Mouse (Mus musculus): ENCODE data around the gene Fam187b. TPM values are rescaled to one million over a fixed set of nuclear protein-coding genes. Genes with fewer than 3 reads are reported as not detected.
A peak's percentile ranks its signal among the peaks of the same experiment; 100 is the strongest.

Gene Fam187b
- polyA plus RNA-seq, 1 experiment, result not detected

- H3K79me3 ChIP-seq (ENCODE audit: low read depth), result no peaks in the 10 kb centered on the region
- H3K79me2 ChIP-seq (ENCODE audit: control insufficient read depth, insufficient read depth), result no peaks in the 10 kb centered on the region
- no peak overlapping the region for H3ac ChIP-seq (ENCODE audit: control insufficient read depth, insufficient read length, low read depth)
- no peak overlapping the region for H3K4me3 ChIP-seq (ENCODE audit: insufficient read depth, poor library complexity, severe bottlenecking)
- no peak for TF ChIP-seq USF1 (IDR thresholded peaks at IDR 0.05; ENCODE audit: low read depth)
- TF ChIP-seq MYOG (IDR thresholded peaks at IDR 0.05; ENCODE audit: control insufficient read depth, extremely low read depth, insufficient read length), result no peak
- no peak for TF ChIP-seq MYOD1 (IDR thresholded peaks at IDR 0.05; ENCODE audit: control insufficient read depth, insufficient read length, low read depth)
- TF ChIP-seq CEBPB (IDR thresholded peaks at IDR 0.05; ENCODE audit: low read depth), result no peak
- no peak for TF ChIP-seq MAX (IDR thresholded peaks at IDR 0.05)
- no peak for TF ChIP-seq CTCF (IDR thresholded peaks at IDR 0.05; ENCODE audit: control insufficient read depth, insufficient read depth, insufficient read length)
- no peak for TF ChIP-seq FOSL1 (IDR thresholded peaks at IDR 0.05; ENCODE audit: insufficient read depth, low read length, poor library complexity, severe bottlenecking)
- no peaks in the 10 kb centered on the region for H3K36me3 ChIP-seq (ENCODE audit: control insufficient read depth, insufficient read depth)
- no peaks in the 10 kb centered on the region for H3K27me3 ChIP-seq (ENCODE audit: control insufficient read depth, insufficient read depth, insufficient read length)
These were observed 34.6 kb downstream of the Fam187b start for GRCm38 (mm10) chr7:31008175-31008574.

DNA sequence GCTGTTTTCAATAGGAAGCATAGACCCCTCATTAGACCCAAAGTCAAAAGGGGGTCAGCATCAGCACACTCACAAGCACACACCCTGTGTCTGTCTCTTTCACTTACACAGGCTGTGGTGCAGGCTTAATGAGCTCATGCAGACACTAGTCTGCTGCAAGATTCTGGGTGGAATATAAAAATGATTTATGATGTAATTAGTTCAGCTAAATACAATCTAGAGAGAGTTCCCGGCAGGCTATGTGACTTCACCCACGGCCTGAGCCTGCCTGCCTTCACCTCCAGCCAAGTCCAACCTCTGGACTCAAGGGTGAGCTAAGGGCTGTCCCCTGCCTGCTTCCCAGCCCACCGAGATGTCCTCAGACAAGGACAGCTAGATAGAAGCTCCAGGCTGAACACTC, 35.3 kb downstream of the Fam187b start:
- H3K4me3 ChIP-seq (ENCODE audit: insufficient read depth, poor library complexity, severe bottlenecking), result no peak overlapping the region
- H3K36me3 ChIP-seq (ENCODE audit: control insufficient read depth, insufficient read depth), result no peaks in the 10 kb centered on the region
- TF ChIP-seq CTCF (IDR thresholded peaks at IDR 0.05; ENCODE audit: control insufficient read depth, insufficient read depth, insufficient read length) (no peak), MAX (IDR thresholded peaks at IDR 0.05) (no peak), MYOD1 (IDR thresholded peaks at IDR 0.05; ENCODE audit: control insufficient read depth, insufficient read length, low read depth) (no peak), FOSL1 (IDR thresholded peaks at IDR 0.05; ENCODE audit: insufficient read depth, low read length, poor library complexity, severe bottlenecking) (no peak), CEBPB (IDR thresholded peaks at IDR 0.05; ENCODE audit: low read depth) (no peak), MYOG (IDR thresholded peaks at IDR 0.05; ENCODE audit: control insufficient read depth, extremely low read depth, insufficient read length) (no peak), USF1 (IDR thresholded peaks at IDR 0.05; ENCODE audit: low read depth) (no peak)
- H3ac ChIP-seq (ENCODE audit: control insufficient read depth, insufficient read length, low read depth), result no peak overlapping the region
- no peaks in the 10 kb centered on the region for H3K79me2 ChIP-seq (ENCODE audit: control insufficient read depth, insufficient read depth)
- H3K27me3 ChIP-seq (ENCODE audit: control insufficient read depth, insufficient read depth, insufficient read length), result no peaks in the 10 kb centered on the region
- no peaks in the 10 kb centered on the region for H3K79me3 ChIP-seq (ENCODE audit: low read depth)

- no peak overlapping the region for H3ac ChIP-seq (ENCODE audit: control insufficient read depth, insufficient read length, low read depth)
- H3K4me3 ChIP-seq (ENCODE audit: insufficient read depth, poor library complexity, severe bottlenecking), result no peak overlapping the region
- TF ChIP-seq MYOD1 (IDR thresholded peaks at IDR 0.05; ENCODE audit: control insufficient read depth, insufficient read length, low read depth), result no peak
- TF ChIP-seq FOSL1 (IDR thresholded peaks at IDR 0.05; ENCODE audit: insufficient read depth, low read length, poor library complexity, severe bottlenecking), result no peak
- no peak for TF ChIP-seq USF1 (IDR thresholded peaks at IDR 0.05; ENCODE audit: low read depth)
- TF ChIP-seq MAX (IDR thresholded peaks at IDR 0.05), result no peak
- no peaks in the 10 kb centered on the region for H3K36me3 ChIP-seq (ENCODE audit: control insufficient read depth, insufficient read depth)
- H3K79me3 ChIP-seq (ENCODE audit: low read depth), result no peaks in the 10 kb centered on the region
- H3K79me2 ChIP-seq (ENCODE audit: control insufficient read depth, insufficient read depth), result no peaks in the 10 kb centered on the region
- no peaks in the 10 kb centered on the region for H3K27me3 ChIP-seq (ENCODE audit: control insufficient read depth, insufficient read depth, insufficient read length)
These were observed 39.4 kb downstream of the Fam187b start for GRCm38 (mm10) chr7:31012971-31013370.

GRCm38 (mm10) chr7:31017104-31017901, 43.7 kb downstream of the Fam187b start:
- H3K27me3 ChIP-seq (ENCODE audit: control insufficient read depth, insufficient read depth, insufficient read length), result no peaks in the 10 kb centered on the region
- no peaks in the 10 kb centered on the region for H3K36me3 ChIP-seq (ENCODE audit: control insufficient read depth, insufficient read depth)
- TF ChIP-seq CTCF (IDR thresholded peaks at IDR 0.05; ENCODE audit: control insufficient read depth, insufficient read depth, insufficient read length), result no peak
- TF ChIP-seq FOSL1 (IDR thresholded peaks at IDR 0.05; ENCODE audit: insufficient read depth, low read length, poor library complexity, severe bottlenecking), result no peak
- TF ChIP-seq MYOD1 (IDR thresholded peaks at IDR 0.05; ENCODE audit: control insufficient read depth, insufficient read length, low read depth), result peak; percentile 80
- H3K79me2 ChIP-seq (ENCODE audit: control insufficient read depth, insufficient read depth), result no peaks in the 10 kb centered on the region
- no peak overlapping the region for H3K4me3 ChIP-seq (ENCODE audit: insufficient read depth, poor library complexity, severe bottlenecking)
- no peak overlapping the region for H3ac ChIP-seq (ENCODE audit: control insufficient read depth, insufficient read length, low read depth)
- no peaks in the 10 kb centered on the region for H3K79me3 ChIP-seq (ENCODE audit: low read depth)

DNA sequence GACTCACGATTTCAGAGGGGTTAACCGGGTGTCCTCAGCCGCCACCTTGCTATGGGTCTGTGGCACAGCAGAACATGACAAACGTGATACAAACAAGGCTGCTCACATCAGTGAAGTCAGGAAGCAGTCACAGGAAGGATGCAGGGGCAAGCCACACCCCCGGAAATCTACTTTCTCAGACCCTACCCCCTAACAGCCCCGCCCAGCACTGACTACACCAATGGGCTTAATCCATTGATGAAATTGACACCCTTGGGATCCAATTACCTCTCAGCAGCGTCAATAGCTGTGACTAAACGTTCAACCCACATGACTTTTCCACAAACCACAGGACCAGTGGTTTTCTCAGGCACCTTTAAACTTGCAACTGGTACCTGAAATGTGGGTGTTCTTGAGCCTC, 55.0 kb downstream of the Fam187b start:
- H3K27me3 ChIP-seq (ENCODE audit: control insufficient read depth, insufficient read depth, insufficient read length), result no peaks in the 10 kb centered on the region
- H3K79me2 ChIP-seq (ENCODE audit: control insufficient read depth, insufficient read depth), result no peaks in the 10 kb centered on the region
- no peak overlapping the region for H3ac ChIP-seq (ENCODE audit: control insufficient read depth, insufficient read length, low read depth)
- H3K4me3 ChIP-seq (ENCODE audit: insufficient read depth, poor library complexity, severe bottlenecking), result no peak overlapping the region
- no peak for TF ChIP-seq CEBPB (IDR thresholded peaks at IDR 0.05; ENCODE audit: low read depth)
- TF ChIP-seq USF1 (IDR thresholded peaks at IDR 0.05; ENCODE audit: low read depth), result no peak
- TF ChIP-seq CTCF (IDR thresholded peaks at IDR 0.05; ENCODE audit: control insufficient read depth, insufficient read depth, insufficient read length), result no peak
- TF ChIP-seq MAX (IDR thresholded peaks at IDR 0.05), result no peak
- TF ChIP-seq MYOG (IDR thresholded peaks at IDR 0.05; ENCODE audit: control insufficient read depth, extremely low read depth, insufficient read length), result no peak
- TF ChIP-seq MYOD1 (IDR thresholded peaks at IDR 0.05; ENCODE audit: control insufficient read depth, insufficient read length, low read depth), result no peak
- no peak for TF ChIP-seq FOSL1 (IDR thresholded peaks at IDR 0.05; ENCODE audit: insufficient read depth, low read length, poor library complexity, severe bottlenecking)
- no peaks in the 10 kb centered on the region for H3K79me3 ChIP-seq (ENCODE audit: low read depth)
- H3K36me3 ChIP-seq (ENCODE audit: control insufficient read depth, insufficient read depth), result no peaks in the 10 kb centered on the region

- H3ac ChIP-seq (ENCODE audit: control insufficient read depth, insufficient read length, low read depth), result no peak overlapping the region
- no peak overlapping the region for H3K4me3 ChIP-seq (ENCODE audit: insufficient read depth, poor library complexity, severe bottlenecking)
- no peaks in the 10 kb centered on the region for H3K36me3 ChIP-seq (ENCODE audit: control insufficient read depth, insufficient read depth)
- no peaks in the 10 kb centered on the region for H3K79me2 ChIP-seq (ENCODE audit: control insufficient read depth, insufficient read depth)
- TF ChIP-seq MYOG (IDR thresholded peaks at IDR 0.05; ENCODE audit: control insufficient read depth, extremely low read depth, insufficient read length) (no peak), CTCF (IDR thresholded peaks at IDR 0.05; ENCODE audit: control insufficient read depth, insufficient read depth, insufficient read length) (no peak), FOSL1 (IDR thresholded peaks at IDR 0.05; ENCODE audit: insufficient read depth, low read length, poor library complexity, severe bottlenecking) (no peak), CEBPB (IDR thresholded peaks at IDR 0.05; ENCODE audit: low read depth) (no peak), USF1 (IDR thresholded peaks at IDR 0.05; ENCODE audit: low read depth) (no peak), MAX (IDR thresholded peaks at IDR 0.05) (no peak), MYOD1 (IDR thresholded peaks at IDR 0.05; ENCODE audit: control insufficient read depth, insufficient read length, low read depth) (no peak)
- H3K27me3 ChIP-seq (ENCODE audit: control insufficient read depth, insufficient read depth, insufficient read length), result no peaks in the 10 kb centered on the region
- H3K79me3 ChIP-seq (ENCODE audit: low read depth), result no peaks in the 10 kb centered on the region
These were observed 57.1 kb downstream of the Fam187b start for GRCm38 (mm10) chr7:31030717-31031116.

All from C2C12 (cell line).